Comparison of ENCODE assay signal across 10 mouse cellular contexts in genomic region chr15:25637727-25638126, GRCm38 (mm10). TPM values are rescaled to one million over a fixed set of nuclear protein-coding genes. Genes with fewer than 3 reads are reported as not detected.
DNase-seq lines count a peak whose midpoint lies in the region; ATAC-seq and TF ChIP-seq lines count a peak whose summit lies in the region.
"Had no signal": no experiment of that assay in that cellular context is flagged by ENCODE, and none has a peak within 500 bp of the region (broad histone marks: within the 10 kb centered on the region; RNA-seq: fewer than 3 reads in every experiment).

No protein-coding gene starts in this region.

- no peaks in the 10 kb centered on the region for H3K27me3 ChIP-seq in embryonic facial prominence, embryonic 14.5 days (replicated peaks; ENCODE audit: control insufficient read depth, insufficient read depth, low read length)
- H3K27me3 ChIP-seq in intestine, postnatal 0 days (replicated peaks; ENCODE audit: control insufficient read depth, insufficient read depth, low read length) = no peaks in the 10 kb centered on the region
- no peaks in the 10 kb centered on the region for H3K27me3 ChIP-seq in lung, postnatal 0 days (replicated peaks; ENCODE audit: insufficient read depth, low read length)
- H3K27me3 ChIP-seq: embryonic facial prominence, embryonic 15.5 days; midbrain, embryonic 12.5 days had no signal

- no peak overlapping the region for H3K4me2 ChIP-seq in embryonic facial prominence, embryonic 14.5 days (ENCODE audit: low read depth, low read length)
- H3K4me2 ChIP-seq in intestine, postnatal 0 days (replicated peaks; ENCODE audit: low read depth) = 0 out of 2 replicates have a peak overlapping the region, but pooled peaks have one; percentile 31
- no peak overlapping the region for H3K4me2 ChIP-seq in lung, postnatal 0 days (replicated peaks; ENCODE audit: low read depth, low read length)
- H3K4me2 ChIP-seq: embryonic facial prominence, embryonic 15.5 days; midbrain, embryonic 12.5 days had no signal

- no peak overlapping the region for H3K27ac ChIP-seq in embryonic facial prominence, embryonic 14.5 days (replicated peaks; ENCODE audit: low read depth, low read length)
- H3K27ac ChIP-seq in intestine, postnatal 0 days (ENCODE audit: low read depth, low read length) = peak overlapping the region; percentile 36
- no peak overlapping the region for H3K27ac ChIP-seq in lung, postnatal 0 days (ENCODE audit: low read length)
- H3K27ac ChIP-seq: embryonic facial prominence, embryonic 15.5 days; midbrain, embryonic 12.5 days had no signal

- H3K4me3 ChIP-seq in embryonic facial prominence, embryonic 14.5 days (ENCODE audit: low read depth, low read length) = no peak overlapping the region
- H3K4me3 ChIP-seq in intestine, postnatal 0 days (ENCODE audit: low read depth, low read length) = no peak overlapping the region
- no peak overlapping the region for H3K4me3 ChIP-seq in lung, postnatal 0 days (ENCODE audit: low read depth, low read length)
- H3K4me3 ChIP-seq: embryonic facial prominence, embryonic 15.5 days; midbrain, embryonic 12.5 days had no signal

- WGBS in embryonic facial prominence, embryonic 14.5 days = 71% methylated on average over 9 of the region's 9 CpGs
- WGBS in intestine, postnatal 0 days = 33% methylated on average over 9 of the region's 9 CpGs
- WGBS in lung, postnatal 0 days = 37% methylated on average over 9 of the region's 9 CpGs

- peak; percentile 44 for TF ChIP-seq EP300 in lung, postnatal 0 days (IDR thresholded peaks at IDR 0.05)

- no peaks in the 10 kb centered on the region for H3K9me3 ChIP-seq in embryonic facial prominence, embryonic 14.5 days (ENCODE audit: control insufficient read depth, low read length)
- H3K9me3 ChIP-seq in intestine, postnatal 0 days (ENCODE audit: control insufficient read depth) = no peaks in the 10 kb centered on the region
- no peaks in the 10 kb centered on the region for H3K9me3 ChIP-seq in lung, postnatal 0 days (ENCODE audit: low read length)
- H3K9me3 ChIP-seq: embryonic facial prominence, embryonic 15.5 days; midbrain, embryonic 12.5 days had no signal

- 0 out of 2 replicates have a peak, but pooled peaks have one; percentile 1 for ATAC-seq in embryonic facial prominence, embryonic 14.5 days (ENCODE audit: low read depth)
- peak; percentile 81 for ATAC-seq in intestine, postnatal 0 days
- ATAC-seq in lung, postnatal 0 days = peak; percentile 34
- no peak for ATAC-seq in inflammation-experienced regulatory T-cells, adult 6 months

- no peak for TF ChIP-seq CTCF in intestine, postnatal 0 days (IDR thresholded peaks at IDR 0.05; ENCODE audit: low read depth)
- TF ChIP-seq CTCF in lung, postnatal 0 days (IDR thresholded peaks at IDR 0.05) = no peak

- peaks cover 43% of the 10 kb centered on the region for H3K4me1 ChIP-seq in embryonic facial prominence, embryonic 14.5 days (ENCODE audit: control insufficient read depth, insufficient read depth, low read length)
- H3K4me1 ChIP-seq in intestine, postnatal 0 days (replicated peaks; ENCODE audit: control insufficient read depth, insufficient read depth, low read length) = peaks cover 21% of the 10 kb centered on the region; the same call in 1 of the 2 replicates
- peaks cover 26% of the 10 kb centered on the region; the same call in 1 of the 2 replicates for H3K4me1 ChIP-seq in lung, postnatal 0 days (ENCODE audit: insufficient read depth, low read depth, low read length)

- H3K36me3 ChIP-seq in embryonic facial prominence, embryonic 14.5 days (ENCODE audit: control insufficient read depth, insufficient read depth, low read length) = no peaks in the 10 kb centered on the region
- no peaks in the 10 kb centered on the region for H3K36me3 ChIP-seq in intestine, postnatal 0 days (ENCODE audit: control insufficient read depth, insufficient read depth)
- H3K36me3 ChIP-seq in lung, postnatal 0 days (ENCODE audit: insufficient read depth, low read length) = no peaks in the 10 kb centered on the region
- H3K36me3 ChIP-seq: embryonic facial prominence, embryonic 15.5 days; midbrain, embryonic 12.5 days had no signal

- peak; percentile 66 for DNase-seq in cerebellum, postnatal 14 days
- DNase-seq in cerebellum, adult 18-20 months = no peak
- peak; percentile 53 for DNase-seq in embryonic facial prominence, embryonic 14.5 days (ENCODE audit: low spot score)
- peak; percentile 77 for DNase-seq in lung, postnatal 0 days (ENCODE audit: low spot score)
- no peak for DNase-seq in spleen, adult 18-20 months
- DNase-seq in embryo, embryonic 10.5 days (ENCODE audit: low spot score) = no peak

- H3K9ac ChIP-seq in embryonic facial prominence, embryonic 14.5 days (ENCODE audit: low read depth, low read length) = no peak overlapping the region
- no peak overlapping the region for H3K9ac ChIP-seq in intestine, postnatal 0 days (ENCODE audit: low read depth, low read length)
- H3K9ac ChIP-seq in lung, postnatal 0 days (replicated peaks; ENCODE audit: low read depth) = no peak overlapping the region
- H3K9ac ChIP-seq: embryonic facial prominence, embryonic 15.5 days; midbrain, embryonic 12.5 days had no signal

RNA-seq across cellular contexts. Expression of gene Myo10, which starts 15.4 kb away (rescaled TPM):
- 35.0 and 41.8 TPM in 2 replicates for polyA plus RNA-seq in embryonic facial prominence, embryonic 14.5 days (2014; fragmentation: Nextera tagmentation; extraction: Ambion mirVana)
- 9.5 and 11.8 TPM in 2 replicates for polyA plus RNA-seq in intestine, postnatal 0 days (2015; fragmentation: Nextera tagmentation; extraction: Ambion mirVana)
- polyA plus RNA-seq in lung, postnatal 0 days (2015; fragmentation: Nextera tagmentation; extraction: Ambion mirVana) = 17.3 and 20.2 TPM in 2 replicates
- polyA plus RNA-seq in inflammation-experienced regulatory T-cells, adult 6 months (2017; shearing (Covaris generic)) = under 1 TPM; 0.55 to 0.98 (median 0.91) TPM

Comparison
In these comparisons a context has a peak if more than half of its experiments do, and no peak if none do; other contexts are left out.
1. DNase-seq: peak in cerebellum, postnatal 14 days (2 of 2), embryonic facial prominence, embryonic 14.5 days (single experiment) and lung, postnatal 0 days (single experiment); none in cerebellum, adult 18-20 months (0 of 2), spleen, adult 18-20 months (0 of 2) and embryo, embryonic 10.5 days (single experiment).